Mouse (Mus musculus) kidney, adult 2 months (tissue): Measurements from ENCODE around the gene 1700016C15Rik. TPM values are rescaled to one million over a fixed set of nuclear protein-coding genes. Genes with fewer than 3 reads are reported as not detected.

Experiments
- DNase-seq: peaks from one replicate; pipeline ENCODE4 v3.0.0; 2021
- H3K27ac ChIP-seq: fragments of 200-500 bp; 2 replicates; pipeline ENCODE4 v1.5.1; 2012; ENCODE audit warnings: low read depth, low read length, control low read depth, inconsistent platforms; ENCODE audit not compliant: insufficient read depth
- H3K27me3 ChIP-seq: fragments of 200-500 bp; replicated peaks from 2 replicates; pipeline ENCODE4 v1.6.1; 2012; ENCODE audit warnings: mild to moderate bottlenecking, moderate library complexity, low read length, inconsistent platforms; ENCODE audit not compliant: control insufficient read depth, insufficient read depth
- H3K36me3 ChIP-seq: fragments of 200-500 bp; 2 replicates; pipeline ENCODE4 v1.6.1; 2012; ENCODE audit warnings: mild to moderate bottlenecking, moderate library complexity, low read length, inconsistent platforms; ENCODE audit not compliant: control insufficient read depth, insufficient read depth
- H3K4me1 ChIP-seq: fragments of 200-500 bp; 2 replicates; pipeline ENCODE4 v1.6.1; 2011; ENCODE audit warnings: low read length; ENCODE audit not compliant: control insufficient read depth, insufficient read depth
- H3K4me3 ChIP-seq: fragments of 200-500 bp; 2 replicates; pipeline ENCODE4 v1.5.1; 2011; ENCODE audit warnings: mild to moderate bottlenecking, low read depth, low read length, control low read depth; ENCODE audit not compliant: insufficient read depth
- CTCF ChIP-seq: fragments of 200-500 bp; conservative IDR thresholded peaks from 2 replicates; pipeline ENCODE4 v1.5.1; 2011; ENCODE audit warnings: low read depth, mild to moderate bottlenecking, control low read depth, low read length, moderate library complexity, mixed read lengths; ENCODE audit not compliant: insufficient read depth, insufficient read length
- POLR2A ChIP-seq: fragments of 200-500 bp; IDR thresholded peaks from one replicate; pipeline ENCODE4 v1.6.1; 2011; ENCODE audit warnings: low read depth, low read length, control low read depth
- WGBS: fragments of 180-500 bp; shearing (Covaris S2); methylation state at CpG from one replicate; pipeline ENCODE4 v1.1.7; 2018; 5-methylcytosine and 5-hydroxymethylcytosine counted together
- polyA plus RNA-seq: library from polyadenylated mRNA; depleted of rRNA; stranded (reverse); fragments of >200 nt; gene quantifications from 2 replicates; pipeline ENCODE4 v1.2.3, GENCODE M21; 2012

1700016C15Rik gene
- polyA plus RNA-seq, 1 experiment, result 6.5 TPM

GRCm38 (mm10) chr1:177693486-177694252 lies 35.9 kb upstream of the 1700016C15Rik start:
- H3K4me3 ChIP-seq, result no peak overlapping the region
- H3K27ac ChIP-seq, result no peak overlapping the region
- no peak for TF ChIP-seq POLR2A
- 82% methylated on average over 9 of the region's 9 CpGs for WGBS
- no peaks in the 10 kb centered on the region for H3K36me3 ChIP-seq
- DNase-seq, result no peak
- H3K4me1 ChIP-seq, result no peaks in the 10 kb centered on the region
- H3K27me3 ChIP-seq, result no peaks in the 10 kb centered on the region

GRCm38 (mm10) chr1:177700560-177700959 lies 29.1 kb upstream of the 1700016C15Rik start:
- Histone ChIP-seq H3K27ac (no peak overlapping the region), H3K27me3 (no peaks in the 10 kb centered on the region), H3K36me3 (no peaks in the 10 kb centered on the region), H3K4me1 (no peaks in the 10 kb centered on the region), H3K4me3 (no peak overlapping the region)
- 71% methylated on average over 8 of the region's 8 CpGs for WGBS
- TF ChIP-seq POLR2A, result no peak
- no peak for DNase-seq

GRCm38 (mm10) chr1:177702481-177703146 lies 27.0 kb upstream of the 1700016C15Rik start:
- H3K27me3 ChIP-seq, result no peaks in the 10 kb centered on the region
- H3K27ac ChIP-seq, result no peak overlapping the region
- WGBS, result 2% methylated on average over 15 of the region's 15 CpGs
- H3K4me3 ChIP-seq, result peak overlapping the region; percentile 49
- no peaks in the 10 kb centered on the region for H3K36me3 ChIP-seq
- peak; percentile 71 for DNase-seq
- TF ChIP-seq CTCF (peak; percentile 77), POLR2A (no peak)
- H3K4me1 ChIP-seq, result no peaks in the 10 kb centered on the region

GRCm38 (mm10) chr1:177703147-177703807 lies 26.3 kb upstream of the 1700016C15Rik start:
- 58% methylated on average over 6 of the region's 6 CpGs for WGBS
- H3K27ac ChIP-seq, result no peak overlapping the region
- no peaks in the 10 kb centered on the region for H3K27me3 ChIP-seq
- DNase-seq, result no peak
- H3K4me3 ChIP-seq, result no peak overlapping the region
- H3K4me1 ChIP-seq, result peaks cover under 1% of the 10 kb centered on the region; the same call in 1 of the 2 replicates
- TF ChIP-seq CTCF (no peak), POLR2A (no peak)
- no peaks in the 10 kb centered on the region for H3K36me3 ChIP-seq

GRCm38 (mm10) chr1:177705204-177705603 lies 24.4 kb upstream of the 1700016C15Rik start:
- Histone ChIP-seq H3K4me1 (peaks cover 4% of the 10 kb centered on the region; the same call in 1 of the 2 replicates), H3K27ac (no peak overlapping the region), H3K27me3 (no peaks in the 10 kb centered on the region), H3K36me3 (no peaks in the 10 kb centered on the region), H3K4me3 (no peak overlapping the region)
- peak; percentile 12 for DNase-seq
- TF ChIP-seq CTCF (peak; percentile 36; the same call in 1 of the 2 replicates), POLR2A (no peak)
- WGBS, result 64% methylated on average over 2 of the region's 2 CpGs

- 86% methylated on average over 1 of the region's 1 CpGs for WGBS
- peaks cover 9% of the 10 kb centered on the region for H3K4me1 ChIP-seq
- no peak for TF ChIP-seq CTCF
- no peak for TF ChIP-seq POLR2A
- no peak overlapping the region for H3K27ac ChIP-seq
- no peak for DNase-seq
- no peaks in the 10 kb centered on the region for H3K27me3 ChIP-seq
- no peaks in the 10 kb centered on the region for H3K36me3 ChIP-seq
- H3K4me3 ChIP-seq, result no peak overlapping the region
Measured at GRCm38 (mm10) chr1:177707571-177707970, 22.0 kb upstream of the 1700016C15Rik start.

GRCm38 (mm10) chr1:177708583-177709055 lies 21.0 kb upstream of the 1700016C15Rik start:
- Histone ChIP-seq H3K27me3 (no peaks in the 10 kb centered on the region), H3K36me3 (no peaks in the 10 kb centered on the region), H3K4me1 (peaks cover 9% of the 10 kb centered on the region), H3K4me3 (no peak overlapping the region), H3K27ac (no peak overlapping the region)
- 47% methylated on average over 4 of the region's 4 CpGs for WGBS
- TF ChIP-seq CTCF (no peak), POLR2A (no peak)
- DNase-seq, result peak; percentile 17
